Mouse (Mus musculus) mesoderm, embryonic 11.5 days (tissue): ENCODE data around the gene Il3.

ENCODE experiments used
- DNase-seq: peaks from one replicate; pipeline ENCODE4 v3.0.0-alpha.2; 2012; ENCODE audit warnings: low read depth, low spot score

Gene Il3

GRCm38 (mm10) chr11:54219191-54219590 is 47.9 kb downstream of the Il3 start:
- no peak for DNase-seq

- DNase-seq, result no peak
These were observed 49.7 kb downstream of the Il3 start for GRCm38 (mm10) chr11:54217384-54217783.

DNA sequence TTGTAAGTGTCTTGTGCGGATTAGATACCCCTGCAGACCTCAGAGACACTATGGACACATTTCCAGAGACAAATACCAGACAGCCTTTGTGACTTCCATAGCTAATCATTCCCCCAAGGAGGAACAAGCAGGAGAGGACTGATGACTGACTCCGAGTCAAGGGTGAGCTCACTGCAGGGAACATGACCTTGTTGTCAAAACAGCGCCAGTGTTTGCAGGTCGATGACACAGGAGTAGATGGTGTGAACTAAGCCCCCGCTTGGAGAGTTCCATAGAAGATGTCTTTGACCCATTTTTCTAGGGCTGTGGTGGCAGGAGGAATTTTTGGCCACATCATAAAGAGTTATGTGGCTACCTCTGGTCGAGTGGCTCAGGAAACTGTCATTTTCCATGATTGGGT is 51.0 kb downstream of the Il3 start:
- DNase-seq, result no peak
